Mouse (Mus musculus) C3H10T1/2 (cell line): ENCODE data around the gene Spns2. TPM values are rescaled to one million over a fixed set of nuclear protein-coding genes. Genes with fewer than 3 reads are reported as not detected.

ENCODE experiments used
- polyA plus RNA-seq, 2 experiments: library from polyadenylated mRNA; unstranded; fragments of >200 nt; fragmentation: generic; extraction: Trizol; gene quantifications; one replicate each; pipeline ENCODE4 v1.2.1; 2012; ENCODE audit warnings: missing spikeins in 2 of 2

Spns2 gene
- polyA plus RNA-seq: under 1 TPM; 0.07 to 0.46 TPM

DNA sequence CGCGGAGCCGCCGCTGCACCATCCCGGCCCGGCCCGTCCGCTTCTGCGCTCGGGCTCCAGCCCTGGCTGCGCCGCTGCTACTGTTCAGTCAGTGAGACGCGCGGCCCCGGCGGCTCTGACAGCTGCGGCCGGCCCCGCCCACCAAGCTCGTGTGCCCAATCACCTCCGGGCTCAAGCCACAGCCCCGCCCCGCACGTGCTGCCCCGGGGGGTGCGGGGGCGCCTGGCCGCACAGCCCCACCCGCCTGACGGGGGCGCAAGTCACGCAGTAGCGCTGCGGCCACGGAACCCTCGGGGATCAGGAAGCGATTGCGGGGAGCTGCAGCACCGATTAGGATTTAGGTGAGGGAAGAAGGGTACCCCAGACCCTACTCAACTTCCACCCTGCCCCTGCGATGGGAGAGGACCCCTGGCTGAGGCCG is at the start of gene Spns2:
TSS of gene Spns2 (minus strand) at position 24 of the 421 bp plus-strand sequence.

DNA sequence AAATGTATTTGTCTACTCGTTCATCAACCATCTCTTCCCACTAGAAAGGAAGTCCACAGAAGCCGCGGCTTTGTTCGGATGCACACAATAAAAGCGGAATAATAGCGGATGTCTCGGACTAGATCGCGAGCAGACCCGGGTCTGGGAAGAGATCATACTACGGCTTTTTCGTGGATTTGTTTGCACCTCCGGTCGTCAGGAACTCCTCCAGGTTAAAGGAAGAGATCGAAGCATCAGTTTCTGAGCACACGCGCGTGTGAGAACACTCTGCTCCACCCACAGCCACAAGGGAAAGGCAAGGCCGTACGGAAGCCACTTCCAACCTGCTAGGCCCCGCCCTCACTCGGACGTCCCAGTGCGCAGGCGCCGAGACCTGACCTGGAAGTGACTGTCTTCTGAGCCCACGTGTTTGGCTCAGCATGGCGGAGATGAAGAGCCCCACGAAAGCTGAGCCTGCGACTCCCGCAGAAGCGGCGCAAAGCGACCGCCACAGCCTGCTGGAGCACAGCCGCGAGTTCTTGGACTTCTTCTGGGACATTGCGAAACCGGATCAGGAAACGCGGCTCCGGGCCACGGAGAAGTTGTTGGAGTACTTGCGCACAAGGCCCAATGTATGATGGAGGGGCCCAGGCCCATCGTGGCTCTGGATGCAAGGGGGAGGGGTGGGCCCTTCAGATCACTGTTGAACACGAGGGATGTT is 48.6 kb downstream of the Spns2 start, which contains the start of gene Mybbp1a:
TSS of gene Mybbp1a (plus strand) at position 391 of the 700 bp plus-strand sequence.

DNA sequence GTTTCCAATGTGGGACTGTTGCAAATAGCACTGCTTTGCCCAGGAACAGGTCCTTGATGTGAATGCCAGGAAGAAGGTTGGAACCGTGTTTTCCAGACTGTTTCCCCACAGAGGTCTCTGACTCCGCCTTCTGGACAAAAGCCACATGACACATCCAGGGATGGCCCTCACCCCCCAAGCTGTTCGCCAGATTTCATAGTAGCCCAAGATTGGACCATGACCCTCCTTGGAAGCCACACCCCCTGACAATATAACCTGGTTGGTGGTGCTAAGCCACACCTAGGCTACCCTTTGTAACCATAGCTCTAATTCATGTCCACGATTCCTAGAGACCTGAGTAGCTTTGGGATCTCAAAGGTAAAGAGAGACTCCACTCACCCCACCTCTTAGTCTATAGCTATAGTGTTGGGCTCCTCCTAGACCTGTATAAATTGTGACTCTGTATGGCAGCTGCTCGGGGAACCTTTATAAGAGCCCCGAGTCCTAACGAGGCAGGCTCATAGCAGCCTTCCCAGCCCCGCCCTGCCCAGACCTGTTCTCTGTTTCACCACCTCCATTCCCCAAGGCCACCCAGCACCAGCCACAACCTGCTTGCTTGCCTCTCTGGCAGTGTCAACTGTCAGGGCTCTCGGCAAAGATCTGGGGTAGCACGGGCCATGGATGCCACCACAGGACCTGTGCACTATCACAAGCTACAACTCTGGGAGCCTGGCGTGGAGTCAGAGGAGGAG is 54.6 kb downstream of the Spns2 start, which contains the start of gene Ggt6:
TSS of gene Ggt6 (plus strand) at position 564 of the 731 bp plus-strand sequence.

DNA sequence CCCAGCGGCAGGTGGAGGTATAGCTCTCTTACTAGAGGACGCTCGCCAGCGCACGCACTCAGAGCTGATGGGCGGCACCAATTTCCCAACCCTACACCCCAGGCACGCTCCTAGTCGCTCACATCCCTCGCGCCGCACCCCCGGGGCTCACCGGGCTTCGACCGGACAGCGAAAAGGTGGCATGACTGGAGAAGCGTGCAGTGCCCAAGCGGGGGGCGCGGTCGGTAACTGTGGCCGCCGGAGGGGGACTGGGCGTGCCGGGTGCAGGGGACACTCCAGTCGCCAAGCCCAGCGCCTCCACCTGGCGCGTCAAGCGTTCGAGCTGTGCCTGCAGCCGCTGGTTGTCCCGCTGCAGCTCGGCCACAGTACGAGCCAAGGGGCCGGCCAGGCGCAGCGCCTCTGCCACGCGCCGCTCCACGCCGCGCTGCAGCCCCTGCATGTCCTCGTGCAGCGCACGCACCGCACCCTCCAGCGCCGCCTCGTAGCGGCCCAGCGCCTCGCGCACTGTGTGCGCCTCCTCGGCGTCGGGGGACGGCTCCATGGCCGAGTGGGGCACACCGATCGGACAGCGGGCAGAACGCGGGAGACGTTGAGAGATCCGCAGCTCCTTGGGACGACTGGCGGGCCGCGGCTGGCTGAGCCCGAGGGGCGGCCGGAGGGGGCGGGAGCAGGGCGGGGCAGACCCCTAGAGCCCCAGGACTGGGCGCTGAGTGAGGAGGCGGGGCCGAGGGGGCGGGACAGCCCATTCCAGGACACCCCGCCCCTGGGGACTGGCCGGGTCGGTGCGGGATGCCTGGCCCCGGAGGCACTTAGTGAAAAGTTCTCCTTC is 78.4 kb downstream of the Spns2 start, which contains the start of gene Smtnl2:
TSS of gene Smtnl2 (minus strand) at position 621 of the 829 bp plus-strand sequence.

Other genes with a start within 250 kb of the Spns2 start
- gene Slc13a5, start 222.7 kb downstream of the Spns2 start, polyA plus RNA-seq: not detected
- gene Xaf1, start 188.3 kb downstream of the Spns2 start, polyA plus RNA-seq: 10 to 100 TPM in 1 of 2 experiments, 1 to 10 TPM in 1; 2.1 to 28.9 TPM
- not detected for gene Fbxo39, start 175.5 kb downstream of the Spns2 start, polyA plus RNA-seq
- gene Tekt1, start 127.5 kb downstream of the Spns2 start, polyA plus RNA-seq: not detected
- gene Smtnl2, start 78.2 kb downstream of the Spns2 start, polyA plus RNA-seq: under 1 TPM; 0.01 to 0.06 TPM
- under 1 TPM in 1 of 2 experiments, not detected in 1; 0.15 TPM for gene Ggt6, start 54.4 kb downstream of the Spns2 start, polyA plus RNA-seq
- 100 to 1,000 TPM in 1 of 2 experiments, 10 to 100 TPM in 1; 97.3 to 256 TPM for gene Mybbp1a, start 48.5 kb downstream of the Spns2 start, polyA plus RNA-seq
- under 1 TPM; 0.22 to 0.59 TPM for gene Spns3, start 60.6 kb upstream of the Spns2 start, polyA plus RNA-seq
- gene Ube2g1, start 117.4 kb upstream of the Spns2 start, polyA plus RNA-seq: 1 to 10 TPM; 1.1 to 7.1 TPM
- 10 to 100 TPM in 1 of 2 experiments, 1 to 10 TPM in 1; 1.8 to 18.4 TPM for gene Ankfy1, start 200.1 kb upstream of the Spns2 start, polyA plus RNA-seq